Comparison of ENCODE assay signal across 8 mouse cellular contexts in genomic region chr8:82774093-82774422, GRCm38 (mm10). TPM values are rescaled to one million over a fixed set of nuclear protein-coding genes. Genes with fewer than 3 reads are reported as not detected.
DNase-seq lines count a peak whose midpoint lies in the region; ATAC-seq lines count a peak whose summit lies in the region.

Gene Zfp330 (minus strand): TSS chr8:82774160.

- peak within 1 kb of the TSS; percentile 82 for H3K27ac ChIP-seq in lung, embryonic 16.5 days (ENCODE audit: low read length)

- peaks cover 6% of the 10 kb centered on the region for H3K36me3 ChIP-seq in lung, embryonic 16.5 days (ENCODE audit: control insufficient read depth, insufficient read depth, low read length)

- H3K4me2 ChIP-seq in lung, embryonic 16.5 days (ENCODE audit: low read depth, low read length): peak within 1 kb of the TSS; percentile 85

- H3K9ac ChIP-seq in lung, embryonic 16.5 days (ENCODE audit: low read length): peak within 1 kb of the TSS; percentile 95

- peaks cover 2% of the 10 kb centered on the region for H3K4me1 ChIP-seq in lung, embryonic 16.5 days (replicated peaks; ENCODE audit: control insufficient read depth, insufficient read depth, low read length)

- WGBS in lung, embryonic 16.5 days: under 1% methylated on average over 16 of the region's 16 CpGs

- no peaks in the 10 kb centered on the region for H3K9me3 ChIP-seq in lung, embryonic 16.5 days (ENCODE audit: control insufficient read depth, low read length)

- H3K27me3 ChIP-seq in lung, embryonic 16.5 days (ENCODE audit: control insufficient read depth, insufficient read depth, low read depth, low read length): no peaks in the 10 kb centered on the region

- DNase-seq in MEL-GATA-1-ER (ENCODE audit: extremely low read depth, low read depth): peak; percentile 87
- DNase-seq in cerebellum, adult 8-10 months: peak; percentile 86
- DNase-seq in forelimb bud, embryonic 11.5 days (ENCODE audit: low read depth, low spot score): peak; percentile 89
- peak; percentile 87 for DNase-seq in layer of hippocampus, adult 9-10 months (ENCODE audit: low spot score)
- peak; percentile 70 for DNase-seq in ovary, postnatal 10 days (ENCODE audit: low spot score)
- DNase-seq in thymus, postnatal 10 days (ENCODE audit: low spot score in 2 of 2): peak; percentile 90 to 92

- H3K4me3 ChIP-seq in lung, embryonic 16.5 days (ENCODE audit: low read length): peak within 1 kb of the TSS; percentile 95

- peak; percentile 98 to 99 for ATAC-seq in hematopoietic stem cell, adult 5-6 weeks (replicated peaks in 1 of 2; ENCODE audit: insufficient read depth in 1 of 2, low FRiP score in 2 of 2, low TSS enrichment in 1 of 2, low read depth in 1 of 2, poor library complexity in 2 of 2, severe bottlenecking in 2 of 2)
- ATAC-seq in lung, embryonic 16.5 days (ENCODE audit: low read depth): peak; percentile 99

RNA-seq across cellular contexts. Expression of gene Zfp330, which starts in this region (rescaled TPM):
- 133 and 178 TPM in 2 replicates for total RNA-seq in hematopoietic stem cell, adult 5-6 weeks (2017)
- 66.6 and 73.2 TPM in 2 replicates for polyA plus RNA-seq in lung, embryonic 16.5 days (2015; fragmentation: Nextera tagmentation; extraction: Ambion mirVana)

Comparison
In these comparisons a context has a peak if more than half of its experiments do, and no peak if none do; other contexts are left out.
1. Peak in every context shown above with its lines: DNase-seq, ATAC-seq, H3K4me3 ChIP-seq and H3K27ac ChIP-seq.